In genomic region chr10:122958699-122959098, GRCm38 (mm10) we compare ENCODE assay signal across 18 mouse cellular contexts.
"Had no signal": no experiment of that assay in that cellular context is flagged by ENCODE, and none has a peak within 500 bp of the region (broad histone marks: within the 10 kb centered on the region; RNA-seq: fewer than 3 reads in every experiment).

No protein-coding gene starts in this region.

- H3K4me3 ChIP-seq: midbrain, embryonic 10.5 days; midbrain, embryonic 12.5 days; myocyte; neural tube, embryonic 13.5 days; neural tube, embryonic 15.5 days had no signal

- ATAC-seq: midbrain, embryonic 16.5 days had no signal

- H3K27me3 ChIP-seq: neural tube, embryonic 13.5 days; neural tube, embryonic 15.5 days had no signal

- H3K9ac ChIP-seq: lung, embryonic 14.5 days; midbrain, embryonic 12.5 days; neural tube, embryonic 13.5 days; neural tube, embryonic 15.5 days had no signal

- H3K9me3 ChIP-seq: midbrain, embryonic 10.5 days; midbrain, embryonic 12.5 days; neural tube, embryonic 13.5 days; neural tube, embryonic 15.5 days had no signal

- H3K27ac ChIP-seq: midbrain, embryonic 10.5 days; midbrain, embryonic 12.5 days; neural tube, embryonic 13.5 days; neural tube, embryonic 15.5 days had no signal

- H3K4me2 ChIP-seq: lung, embryonic 14.5 days; midbrain, embryonic 12.5 days; neural tube, embryonic 13.5 days; neural tube, embryonic 15.5 days had no signal

- H3K36me3 ChIP-seq: midbrain, embryonic 10.5 days; midbrain, embryonic 12.5 days; neural tube, embryonic 13.5 days; neural tube, embryonic 15.5 days had no signal

- DNase-seq: lung, adult 18-20 months; lung, embryonic 14.5 days; lung, postnatal 10 days; lung, postnatal 4 days; midbrain, embryonic 14.5 days; right cerebral cortex, adult 18-20 months; right cerebral cortex, postnatal 25 days; right cerebral cortex, postnatal 4 days; spleen, adult 18-20 months; thymus, adult 18-20 months; thymus, postnatal 14 days; thymus, postnatal 36 days had no signal
